Mouse (Mus musculus) ES-E14 (cell line): ENCODE measurements around the gene Tdrd3. TPM values are rescaled to one million over a fixed set of nuclear protein-coding genes. Genes with fewer than 3 reads are reported as not detected.

Experiments used
- DNase-seq: peaks from one replicate; pipeline ENCODE4 v3.0.0-alpha.2; 2013; ENCODE audit warnings: low read depth, low spot score
- H3K27ac ChIP-seq: 2 replicates; pipeline ENCODE4 v1.5.1; 2012; ENCODE audit warnings: low read depth, mild to moderate bottlenecking, low read length, moderate library complexity, mixed read lengths; ENCODE audit not compliant: poor library complexity, insufficient read depth, severe bottlenecking
- H3K36me3 ChIP-seq: 2 replicates; pipeline ENCODE4 v1.6.1; 2012; ENCODE audit warnings: mild to moderate bottlenecking, low read length, moderate library complexity, mixed read lengths; ENCODE audit not compliant: control insufficient read depth, poor library complexity, insufficient read depth, severe bottlenecking
- H3K4me1 ChIP-seq, 2 experiments: fragments of 150-350 bp in 1 of 2; sonication (generic) in 1 of 2; 2 replicates each; pipeline ENCODE4 v1.6.1; 2012; ENCODE audit warnings: low read length in 2 of 2, mild to moderate bottlenecking in 1 of 2, mixed read lengths in 1 of 2; ENCODE audit not compliant: control insufficient read depth in 2 of 2, insufficient read depth in 2 of 2, poor library complexity in 1 of 2
- H3K4me3 ChIP-seq, 2 experiments: fragments of 150-350 bp in 1 of 2; sonication (generic) in 1 of 2; 2 replicates each; pipeline ENCODE4 v1.5.1; 2012; ENCODE audit warnings: low read length in 2 of 2, low read depth in 1 of 2, mild to moderate bottlenecking in 1 of 2, mixed read lengths in 1 of 2; ENCODE audit not compliant: insufficient read depth in 1 of 2, poor library complexity in 1 of 2, severe bottlenecking in 1 of 2
- H3K9ac ChIP-seq: 2 replicates; pipeline ENCODE4 v1.6.1; 2012; ENCODE audit warnings: low read depth, mild to moderate bottlenecking, low read length, mixed read lengths; ENCODE audit not compliant: poor library complexity, insufficient read depth, severe bottlenecking
- H3K9me3 ChIP-seq: fragments of 150-350 bp; sonication (generic); 2 replicates; pipeline ENCODE4 v1.6.1; 2012; ENCODE audit warnings: low read depth, mild to moderate bottlenecking, low read length; ENCODE audit not compliant: control insufficient read depth, insufficient read depth
- CHD2 ChIP-seq: IDR thresholded peaks from 2 replicates; pipeline ENCODE4 v1.6.1; 2014; ENCODE audit warnings: mild to moderate bottlenecking, low read depth, low read length, inconsistent platforms
- HCFC1 ChIP-seq: IDR thresholded peaks from 2 replicates; pipeline ENCODE4 v1.6.1; 2012; ENCODE audit warnings: low read length, inconsistent platforms, borderline replicate concordance; ENCODE audit not compliant: insufficient read depth
- MAFK ChIP-seq: IDR thresholded peaks from 2 replicates; pipeline ENCODE4 v1.6.1; 2014; ENCODE audit warnings: mild to moderate bottlenecking, low read depth, low read length, inconsistent platforms; ENCODE audit not compliant: insufficient read depth
- ZC3H11A ChIP-seq: IDR thresholded peaks from 2 replicates; pipeline ENCODE4 v1.6.1; 2012; ENCODE audit warnings: low read depth, mild to moderate bottlenecking, inconsistent platforms, low read length, borderline replicate concordance
- ZNF384 ChIP-seq: IDR thresholded peaks from 2 replicates; pipeline ENCODE4 v1.6.1; 2012; ENCODE audit warnings: low read depth, low read length, inconsistent platforms
- in situ Hi-C, 2 experiments: fragments of 600-800 bp; cut with MboI; formaldehyde crosslinking; loops; one replicate each; pipeline ENCODE4 v1.15.1; 2025; ENCODE audit warnings: low sequenced_read_pairs in 2 of 2, inconsistent platforms in 1 of 2; ENCODE audit not compliant: unreplicated experiment in 2 of 2
- total RNA-seq: library from RNA; depleted of rRNA; stranded (reverse); fragments of 300-350 nt; gene quantifications from 2 replicates; pipeline ENCODE4 v1.2.3, GENCODE M21; 2012

The Tdrd3 gene
- total RNA-seq, 1 experiment = 5.4 TPM

GRCm38 (mm10) chr14:87459777-87460176 lies 43.3 kb downstream of the Tdrd3 start:
- peaks cover 0 to 2% of the 10 kb centered on the region in 2 experiments; a peak in 1 of 4 replicates for H3K4me1 ChIP-seq
- no peak for TF ChIP-seq ZNF384
- no peak for TF ChIP-seq HCFC1
- no peak for TF ChIP-seq CHD2
- TF ChIP-seq MAFK = no peak
- no peak for TF ChIP-seq ZC3H11A
- no peak overlapping the region for H3K27ac ChIP-seq
- H3K9me3 ChIP-seq = no peaks in the 10 kb centered on the region
- in situ Hi-C loops = loop anchor here in 1 of 2 experiments (25.0 kb wide), 1 partner anchor 97 kb away; no protein-coding TSS in a partner anchor
- H3K4me3 ChIP-seq = no peak overlapping the region
- no peak for DNase-seq
- H3K36me3 ChIP-seq = no peaks in the 10 kb centered on the region
- H3K9ac ChIP-seq = no peak overlapping the region

- Histone ChIP-seq H3K9me3 (no peaks in the 10 kb centered on the region), H3K4me3 (no peak overlapping the region), H3K27ac (no peak overlapping the region), H3K36me3 (no peaks in the 10 kb centered on the region), H3K4me1 (no peaks in the 10 kb centered on the region), H3K9ac (no peak overlapping the region)
- in situ Hi-C loops = loop anchor here in 1 of 2 experiments (25.0 kb wide), 1 partner anchor 99 kb away; no protein-coding TSS in a partner anchor
- TF ChIP-seq CHD2 = no peak
- no peak for TF ChIP-seq MAFK
- no peak for TF ChIP-seq ZC3H11A
- no peak for DNase-seq
Measured at GRCm38 (mm10) chr14:87461543-87461942, 45.1 kb downstream of the Tdrd3 start.

DNA sequence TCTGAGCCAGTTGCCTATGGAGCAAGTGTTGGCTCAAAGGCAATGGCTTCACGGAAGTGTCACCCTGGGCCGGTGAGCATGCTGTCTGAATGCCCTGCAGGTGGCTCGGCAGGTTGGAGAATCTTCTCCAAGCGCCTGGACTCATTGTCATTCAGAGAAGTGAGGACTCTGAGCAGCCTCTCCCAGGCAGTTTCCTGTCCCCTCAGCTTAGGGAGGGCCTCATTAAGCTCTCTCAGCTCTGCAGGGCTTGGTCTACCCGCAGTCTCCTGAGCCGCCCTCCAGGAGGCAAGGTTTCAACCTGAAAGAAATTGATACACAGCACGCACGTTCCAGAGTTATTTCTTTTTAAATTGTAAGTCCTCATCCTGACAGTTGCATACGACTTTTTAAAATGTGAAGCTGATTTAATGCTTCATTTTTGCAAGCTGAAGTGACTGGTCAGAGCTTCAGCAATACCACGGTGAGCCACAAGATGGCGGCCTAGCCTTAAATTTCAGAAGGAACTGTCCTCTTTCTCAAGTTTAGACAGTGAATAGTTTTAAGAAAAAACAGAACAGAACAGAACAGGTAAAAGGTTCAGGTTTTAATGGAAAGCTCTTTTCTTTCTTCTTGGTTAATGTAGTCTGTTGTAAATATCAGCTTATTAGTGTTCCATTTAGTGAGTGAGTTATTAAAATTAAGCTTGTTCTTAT lies 47.7 kb downstream of the Tdrd3 start:
- Histone ChIP-seq H3K4me1 (no peaks in the 10 kb centered on the region), H3K9ac (no peak overlapping the region), H3K4me3 (no peak overlapping the region), H3K36me3 (no peaks in the 10 kb centered on the region), H3K27ac (no peak overlapping the region), H3K9me3 (no peaks in the 10 kb centered on the region)
- in situ Hi-C loops = loop anchor here in 1 of 2 experiments (25.0 kb wide), 1 partner anchor 102 kb away; no protein-coding TSS in a partner anchor
- peak; percentile 59 for DNase-seq
- TF ChIP-seq ZNF384 (no peak), ZC3H11A (peak; percentile 65; the same call in 1 of the 2 replicates)

- Histone ChIP-seq H3K4me1 (no peaks in the 10 kb centered on the region), H3K9ac (no peak overlapping the region), H3K36me3 (no peaks in the 10 kb centered on the region), H3K4me3 (no peak overlapping the region), H3K27ac (no peak overlapping the region), H3K9me3 (no peaks in the 10 kb centered on the region)
- DNase-seq = no peak
- in situ Hi-C loops = loop anchor here in 1 of 2 experiments (25.0 kb wide), 1 partner anchor 102 kb away; no protein-coding TSS in a partner anchor
- no peak for TF ChIP-seq CHD2
- no peak for TF ChIP-seq ZNF384
- no peak for TF ChIP-seq ZC3H11A
- no peak for TF ChIP-seq MAFK
- TF ChIP-seq HCFC1 = no peak
Measured at GRCm38 (mm10) chr14:87464655-87465054, 48.2 kb downstream of the Tdrd3 start.

GRCm38 (mm10) chr14:87467586-87467985 lies 51.1 kb downstream of the Tdrd3 start:
- Histone ChIP-seq H3K36me3 (no peaks in the 10 kb centered on the region), H3K9ac (peak overlapping the region; percentile 14; the same call in 1 of the 2 replicates), H3K9me3 (no peaks in the 10 kb centered on the region), H3K27ac (no peak overlapping the region), H3K4me1 (no peaks in the 10 kb centered on the region), H3K4me3 (peak overlapping the region in 1 of 2 experiments; percentile 32; a peak in 1 of 4 replicates)
- no peak for DNase-seq
- in situ Hi-C loops = loop anchor here in 1 of 2 experiments (25.0 kb wide), 1 partner anchor 105 kb away; no protein-coding TSS in a partner anchor
- TF ChIP-seq MAFK (no peak), ZC3H11A (no peak), CHD2 (no peak), ZNF384 (no peak), HCFC1 (no peak)
